Mouse (Mus musculus) kidney, adult 2 months (tissue): Measurements from ENCODE around the gene Lsamp.

Experiments
- CTCF ChIP-seq: fragments of 200-500 bp; conservative IDR thresholded peaks from 2 replicates; pipeline ENCODE4 v1.5.1; 2011; ENCODE audit warnings: low read depth, mild to moderate bottlenecking, control low read depth, low read length, moderate library complexity, mixed read lengths; ENCODE audit not compliant: insufficient read depth, insufficient read length
- POLR2A ChIP-seq: fragments of 200-500 bp; IDR thresholded peaks from one replicate; pipeline ENCODE4 v1.6.1; 2011; ENCODE audit warnings: low read depth, low read length, control low read depth

- no peak for TF ChIP-seq CTCF
- no peak for TF ChIP-seq POLR2A
These were observed 725.9 kb downstream of the Lsamp start for GRCm38 (mm10) chr16:40710068-40710467.
